Mouse (Mus musculus) forebrain, embryonic 16.5 days (tissue): Measurements from ENCODE around the gene Emsy. TPM values are rescaled to one million over a fixed set of nuclear protein-coding genes. Genes with fewer than 3 reads are reported as not detected.

Experiments
- ATAC-seq: fragments of 200-750 bp; cut with Nextera tagmentation; 2 replicates; pipeline ENCODE4 v1.8.0; 2017; ENCODE audit warnings: mild to moderate bottlenecking, moderate library complexity
- H3K27ac ChIP-seq: fragments of 300-500 bp; sonication (generic); 2 replicates; pipeline ENCODE4 v1.5.1; 2014; ENCODE audit warnings: low read length, control low read depth
- H3K27me3 ChIP-seq: fragments of 300-500 bp; sonication (generic); replicated peaks from 2 replicates; pipeline ENCODE4 v1.6.1; 2014; ENCODE audit warnings: low read length; ENCODE audit not compliant: control insufficient read depth, insufficient read depth
- H3K36me3 ChIP-seq: fragments of 300-500 bp; sonication (generic); 2 replicates; pipeline ENCODE4 v1.6.1; 2014; ENCODE audit not compliant: control insufficient read depth, insufficient read depth
- H3K4me1 ChIP-seq: fragments of 300-500 bp; sonication (generic); replicated peaks from 2 replicates; pipeline ENCODE4 v1.6.1; 2014; ENCODE audit warnings: low read length; ENCODE audit not compliant: control insufficient read depth, insufficient read depth
- H3K4me2 ChIP-seq: fragments of 300-500 bp; sonication (generic); 2 replicates; pipeline ENCODE4 v1.6.1; 2014; ENCODE audit warnings: mild to moderate bottlenecking, low read length, control low read depth
- H3K4me3 ChIP-seq: fragments of 300-500 bp; sonication (generic); replicated peaks from 2 replicates; pipeline ENCODE4 v1.5.1; 2014; ENCODE audit warnings: mild to moderate bottlenecking, low read length, control low read depth
- H3K9ac ChIP-seq: fragments of 300-500 bp; sonication (generic); replicated peaks from 2 replicates; pipeline ENCODE4 v1.6.1; 2014; ENCODE audit warnings: low read depth, low read length, control low read depth
- H3K9me3 ChIP-seq: fragments of 300-500 bp; sonication (generic); 2 replicates; pipeline ENCODE4 v1.6.1; 2016; ENCODE audit warnings: low read length; ENCODE audit not compliant: control insufficient read depth
- WGBS: fragments of 180-500 bp; shearing (Covaris S2); extraction: QIAGEN DNeasy Blood & Tissue Kit; methylation state at CpG from one replicate; pipeline ENCODE4 v1.1.7; 2014; 5-methylcytosine and 5-hydroxymethylcytosine counted together
- polyA plus RNA-seq: library from polyadenylated mRNA; unstranded; fragments of >200 nt; fragmentation: Nextera tagmentation; extraction: Ambion mirVana; gene quantifications from 2 replicates; pipeline ENCODE4 v1.2.1, GENCODE M21; 2015

Gene Emsy
- polyA plus RNA-seq, 1 experiment from 2014 or later: 42.2 TPM

DNA sequence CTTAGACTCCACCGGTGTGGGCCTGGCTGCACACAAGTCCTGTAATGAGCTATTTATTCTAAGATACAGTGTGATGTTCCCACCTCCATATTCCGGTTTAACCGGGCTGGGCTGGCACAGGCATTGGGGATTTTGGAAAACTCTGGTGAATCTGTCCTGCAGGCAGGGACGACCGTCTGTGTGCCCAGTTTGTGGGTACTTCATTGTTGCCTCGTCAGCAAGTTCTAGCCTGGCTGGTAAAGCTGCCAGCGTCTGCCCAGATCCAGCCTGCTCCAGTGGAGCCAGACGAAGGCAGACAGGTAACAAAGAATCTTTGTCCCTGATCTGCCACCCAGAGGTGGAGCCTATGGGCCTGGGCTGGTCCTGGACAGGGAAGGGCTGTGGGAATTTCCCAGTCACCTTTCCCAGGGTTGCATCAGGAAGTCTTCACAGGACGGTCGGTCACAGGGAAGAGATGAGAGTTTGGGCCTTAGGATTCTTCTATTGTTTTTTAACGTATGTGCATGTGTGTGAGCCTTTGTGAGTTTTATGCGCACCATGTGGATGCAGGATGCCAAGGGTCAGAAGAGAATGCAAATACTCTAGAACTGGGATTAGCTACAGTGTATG is 94.9 kb downstream of the Emsy start:
- no peak overlapping the region for H3K4me2 ChIP-seq
- no peaks in the 10 kb centered on the region for H3K27me3 ChIP-seq
- H3K36me3 ChIP-seq: no peaks in the 10 kb centered on the region
- H3K9me3 ChIP-seq: no peaks in the 10 kb centered on the region
- no peak for ATAC-seq
- no peak overlapping the region for H3K9ac ChIP-seq
- H3K4me3 ChIP-seq: no peak overlapping the region
- no peak overlapping the region for H3K27ac ChIP-seq
- no peaks in the 10 kb centered on the region for H3K4me1 ChIP-seq
- WGBS: 71% methylated on average over 12 of the region's 12 CpGs

DNA sequence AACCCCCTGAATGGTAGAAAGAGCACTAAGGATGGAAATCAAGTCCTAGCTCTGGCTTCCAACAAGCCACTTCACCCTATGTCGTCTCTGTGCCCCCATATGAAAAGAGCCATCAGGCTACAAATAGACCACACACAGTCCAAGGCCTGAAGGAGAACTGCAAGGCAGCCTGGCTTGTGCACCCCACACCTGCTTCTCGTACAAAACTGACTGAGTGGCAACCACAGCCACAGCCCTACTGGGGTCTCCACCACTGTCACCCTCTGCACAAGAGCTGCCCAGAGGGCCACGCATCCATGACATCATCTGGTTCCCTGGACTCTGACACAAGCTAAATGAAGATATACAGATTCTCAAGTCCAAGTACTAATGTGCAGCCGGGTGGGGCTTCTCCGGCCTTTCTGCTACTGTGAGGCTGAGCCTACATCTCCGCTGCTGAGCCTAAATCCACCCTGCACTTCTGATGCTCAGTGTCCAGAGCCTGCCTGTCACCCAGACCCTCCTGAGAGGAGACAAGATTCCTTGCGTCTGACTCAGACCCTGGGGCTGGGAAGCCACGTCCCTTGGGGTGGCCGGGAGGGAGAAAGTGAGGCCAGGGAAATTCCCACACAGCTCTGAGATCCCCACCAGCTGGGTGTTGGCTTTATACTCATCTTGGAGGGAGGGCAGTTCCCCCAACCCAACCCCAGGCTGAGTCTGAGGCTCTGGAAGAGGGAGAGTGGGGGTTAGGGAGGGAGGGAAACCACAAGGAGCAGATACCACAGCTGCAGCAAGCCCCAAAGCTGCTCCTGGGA is 98.3 kb downstream of the Emsy start:
- Histone ChIP-seq H3K27me3 (no peaks in the 10 kb centered on the region), H3K9me3 (no peaks in the 10 kb centered on the region), H3K4me1 (no peaks in the 10 kb centered on the region), H3K36me3 (no peaks in the 10 kb centered on the region), H3K4me3 (no peak overlapping the region), H3K9ac (no peak overlapping the region), H3K27ac (no peak overlapping the region), H3K4me2 (no peak overlapping the region)
- 78% methylated on average over 9 of the region's 9 CpGs for WGBS
- ATAC-seq: no peak

- Histone ChIP-seq H3K4me3 (no peak overlapping the region), H3K9ac (no peak overlapping the region), H3K27ac (no peak overlapping the region), H3K27me3 (no peaks in the 10 kb centered on the region), H3K9me3 (no peaks in the 10 kb centered on the region), H3K4me1 (no peaks in the 10 kb centered on the region), H3K4me2 (no peak overlapping the region), H3K36me3 (no peaks in the 10 kb centered on the region)
- ATAC-seq: no peak
- 80% methylated on average over 6 of the region's 6 CpGs for WGBS
These were observed 99.7 kb downstream of the Emsy start for GRCm38 (mm10) chr7:98556767-98557394.

GRCm38 (mm10) chr7:98551041-98551440 is 105.5 kb downstream of the Emsy start:
- Histone ChIP-seq H3K9me3 (no peaks in the 10 kb centered on the region), H3K27ac (no peak overlapping the region), H3K4me3 (no peak overlapping the region), H3K9ac (no peak overlapping the region), H3K27me3 (no peaks in the 10 kb centered on the region), H3K36me3 (no peaks in the 10 kb centered on the region), H3K4me2 (no peak overlapping the region), H3K4me1 (no peaks in the 10 kb centered on the region)
- ATAC-seq: no peak
- 80% methylated on average over 3 of the region's 3 CpGs for WGBS

DNA sequence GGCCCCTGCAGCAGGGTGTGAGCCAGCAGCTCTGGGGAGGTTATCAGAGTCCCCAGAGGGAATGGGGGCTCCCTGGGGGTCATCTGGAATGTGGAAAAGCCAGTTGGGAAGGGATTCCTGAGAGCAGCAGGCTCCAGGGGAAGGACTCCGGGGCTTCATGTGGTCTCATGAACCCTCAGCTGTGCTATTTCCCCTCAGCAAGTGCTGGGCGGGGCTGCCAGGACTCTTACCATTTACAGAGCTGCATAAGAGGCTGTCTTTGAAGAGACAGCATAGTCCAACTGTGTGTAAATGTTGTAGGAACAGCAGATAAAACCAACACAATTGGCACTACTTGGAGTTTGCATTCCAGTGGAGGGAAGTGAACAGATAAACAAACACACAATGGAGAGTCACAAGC is 106.0 kb downstream of the Emsy start:
- H3K4me2 ChIP-seq: no peak overlapping the region
- WGBS: 69% methylated on average over 2 of the region's 2 CpGs
- no peak overlapping the region for H3K27ac ChIP-seq
- H3K4me3 ChIP-seq: no peak overlapping the region
- no peak overlapping the region for H3K9ac ChIP-seq
- H3K27me3 ChIP-seq: no peaks in the 10 kb centered on the region
- H3K9me3 ChIP-seq: no peaks in the 10 kb centered on the region
- no peak for ATAC-seq
- H3K36me3 ChIP-seq: no peaks in the 10 kb centered on the region
- H3K4me1 ChIP-seq: no peaks in the 10 kb centered on the region

- ATAC-seq: no peak
- Histone ChIP-seq H3K27me3 (no peaks in the 10 kb centered on the region), H3K27ac (no peak overlapping the region), H3K9me3 (no peaks in the 10 kb centered on the region), H3K4me3 (no peak overlapping the region), H3K4me2 (no peak overlapping the region), H3K4me1 (no peaks in the 10 kb centered on the region), H3K9ac (no peak overlapping the region), H3K36me3 (no peaks in the 10 kb centered on the region)
- WGBS: 52% methylated on average over 3 of the region's 3 CpGs
These were observed 107.7 kb downstream of the Emsy start for GRCm38 (mm10) chr7:98548839-98549238.

GRCm38 (mm10) chr7:98544556-98544955 is 112.0 kb downstream of the Emsy start:
- H3K4me1 ChIP-seq: no peaks in the 10 kb centered on the region
- H3K36me3 ChIP-seq: no peaks in the 10 kb centered on the region
- H3K27ac ChIP-seq: no peak overlapping the region
- no peak overlapping the region for H3K9ac ChIP-seq
- no peaks in the 10 kb centered on the region for H3K9me3 ChIP-seq
- ATAC-seq: no peak
- H3K4me3 ChIP-seq: no peak overlapping the region
- no peaks in the 10 kb centered on the region for H3K27me3 ChIP-seq
- WGBS: 63% methylated on average over 3 of the region's 3 CpGs
- no peak overlapping the region for H3K4me2 ChIP-seq

GRCm38 (mm10) chr7:98543853-98544370 is 112.7 kb downstream of the Emsy start:
- Histone ChIP-seq H3K9me3 (no peaks in the 10 kb centered on the region), H3K36me3 (no peaks in the 10 kb centered on the region), H3K9ac (no peak overlapping the region), H3K27me3 (no peaks in the 10 kb centered on the region), H3K4me2 (no peak overlapping the region), H3K4me1 (no peaks in the 10 kb centered on the region), H3K27ac (no peak overlapping the region), H3K4me3 (no peak overlapping the region)
- 62% methylated on average over 11 of the region's 11 CpGs for WGBS
- ATAC-seq: no peak

DNA sequence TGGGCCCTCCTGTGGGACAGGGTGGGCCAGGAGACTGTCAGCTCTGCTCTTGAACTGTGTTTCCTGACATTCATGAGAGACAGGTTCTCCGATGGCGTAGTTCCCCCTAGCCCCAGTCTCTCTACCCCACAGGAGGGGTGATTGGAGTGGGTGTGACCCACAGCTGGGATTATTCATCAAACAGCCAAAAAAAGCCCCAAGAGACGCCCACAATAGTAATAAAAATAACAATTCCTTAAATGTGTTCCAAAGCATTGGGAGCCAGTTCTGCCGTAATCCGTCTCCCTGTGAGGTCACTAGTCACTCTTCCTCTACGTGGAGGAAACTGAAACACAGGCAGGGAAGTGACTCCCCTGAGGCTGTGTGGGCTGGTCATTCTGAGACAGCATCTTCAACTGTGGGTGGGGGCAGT is 113.8 kb downstream of the Emsy start:
- H3K4me3 ChIP-seq: no peak overlapping the region
- no peak overlapping the region for H3K27ac ChIP-seq
- ATAC-seq: no peak
- peaks cover 6% of the 10 kb centered on the region for H3K4me1 ChIP-seq
- no peak overlapping the region for H3K9ac ChIP-seq
- H3K27me3 ChIP-seq: no peaks in the 10 kb centered on the region
- no peaks in the 10 kb centered on the region for H3K36me3 ChIP-seq
- no peaks in the 10 kb centered on the region for H3K9me3 ChIP-seq
- H3K4me2 ChIP-seq: no peak overlapping the region
- WGBS: 75% methylated on average over 6 of the region's 6 CpGs
